Mouse (Mus musculus) heart, embryonic 11.5 days (tissue): ENCODE measurements around the gene Ttc7. TPM values are rescaled to one million over a fixed set of nuclear protein-coding genes. Genes with fewer than 3 reads are reported as not detected.
A peak's percentile ranks its signal among the peaks of the same experiment; 100 is the strongest.

Experiments used
- ATAC-seq: fragments of 200-750 bp; cut with Nextera tagmentation; replicated peaks from 2 replicates; pipeline ENCODE4 v1.8.0; 2017; ENCODE audit warnings: moderate library complexity; ENCODE audit not compliant: insufficient number of reproducible peaks, low FRiP score, low TSS enrichment
- H3K27ac ChIP-seq: fragments of 300-500 bp; sonication (generic); 2 replicates; pipeline ENCODE4 v1.5.1; 2014; ENCODE audit warnings: mild to moderate bottlenecking, low read depth, low read length
- H3K27me3 ChIP-seq: fragments of 300-500 bp; sonication (generic); 2 replicates; pipeline ENCODE4 v1.6.1; 2014; ENCODE audit warnings: mild to moderate bottlenecking, low read length, mixed read lengths; ENCODE audit not compliant: control insufficient read depth, insufficient read depth
- H3K36me3 ChIP-seq: fragments of 300-500 bp; sonication (generic); 2 replicates; pipeline ENCODE4 v1.6.1; 2014; ENCODE audit warnings: mild to moderate bottlenecking, low read length, moderate library complexity, mixed read lengths; ENCODE audit not compliant: control insufficient read depth, insufficient read depth
- H3K4me1 ChIP-seq: fragments of 300-500 bp; sonication (generic); 2 replicates; pipeline ENCODE4 v1.6.1; 2014; ENCODE audit warnings: low read length; ENCODE audit not compliant: control insufficient read depth, insufficient read depth
- H3K4me2 ChIP-seq: fragments of 300-500 bp; sonication (generic); 2 replicates; pipeline ENCODE4 v1.6.1; 2014; ENCODE audit warnings: mild to moderate bottlenecking, moderate library complexity
- H3K4me3 ChIP-seq: fragments of 300-500 bp; sonication (generic); 2 replicates; pipeline ENCODE4 v1.5.1; 2014; ENCODE audit warnings: low read depth, low read length
- H3K9ac ChIP-seq: fragments of 300-500 bp; sonication (generic); 2 replicates; pipeline ENCODE4 v1.6.1; 2014; ENCODE audit warnings: mild to moderate bottlenecking, low read depth, low read length, moderate library complexity
- H3K9me3 ChIP-seq: fragments of 300-500 bp; sonication (generic); replicated peaks from 2 replicates; pipeline ENCODE4 v1.6.1; 2016; ENCODE audit warnings: low read length; ENCODE audit not compliant: control insufficient read depth
- whole genome bisulfite sequencing: fragments of 180-500 bp; shearing (Covaris S2); extraction: QIAGEN DNeasy Blood & Tissue Kit; methylation state at CpG from one replicate; pipeline ENCODE4 v1.1.7; 2014; ENCODE audit not compliant: insufficient replicate concordance; 5-methylcytosine and 5-hydroxymethylcytosine counted together
- polyA plus RNA-seq: library from polyadenylated mRNA; unstranded; fragments of >200 nt; fragmentation: Nextera tagmentation; extraction: Ambion mirVana; gene quantifications from 2 replicates; pipeline ENCODE4 v1.2.1, GENCODE M21; 2014

The Ttc7 gene
- polyA plus RNA-seq, 1 experiment from 2014 or later: 1.9 TPM

- H3K27me3 ChIP-seq: no peaks in the 10 kb centered on the region
- H3K9ac ChIP-seq: no peak overlapping the region
- H3K4me1 ChIP-seq: peaks cover 23% of the 10 kb centered on the region
- H3K36me3 ChIP-seq: no peaks in the 10 kb centered on the region
- no peaks in the 10 kb centered on the region for H3K9me3 ChIP-seq
- no peak overlapping the region for H3K4me3 ChIP-seq
- H3K4me2 ChIP-seq: no peak overlapping the region
- no peak overlapping the region for H3K27ac ChIP-seq
- WGBS: 41% methylated on average over 1 of the region's 1 CpGs
- ATAC-seq: no peak
Measured at GRCm38 (mm10) chr17:87352898-87353225, 70.2 kb downstream of the Ttc7 start.

- no peak overlapping the region for H3K4me3 ChIP-seq
Measured at GRCm38 (mm10) chr17:87353745-87354320, 71.1 kb downstream of the Ttc7 start.

DNA sequence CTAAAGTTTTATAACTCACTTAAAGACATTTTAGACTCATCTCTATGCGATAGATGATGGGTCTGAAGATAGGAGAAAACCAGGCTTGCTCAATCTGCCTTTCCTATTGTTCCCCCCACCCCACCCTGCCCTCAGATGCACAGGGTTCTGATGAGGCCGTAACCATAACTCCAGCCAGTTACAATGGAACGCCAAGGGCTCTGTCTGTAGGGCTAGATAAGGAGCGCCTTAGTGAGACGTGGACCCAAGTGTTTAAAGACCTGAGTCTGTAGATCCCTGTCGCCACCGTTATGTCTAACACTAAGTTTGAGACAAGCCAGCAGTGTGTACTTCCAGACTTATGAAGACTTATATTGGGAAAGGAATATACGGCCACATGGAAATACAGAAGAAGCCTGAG is 72.8 kb downstream of the Ttc7 start:
- Histone ChIP-seq H3K27ac (no peak overlapping the region), H3K4me3 (no peak overlapping the region), H3K36me3 (no peaks in the 10 kb centered on the region), H3K4me2 (no peak overlapping the region), H3K9me3 (no peaks in the 10 kb centered on the region), H3K4me1 (peaks cover 20% of the 10 kb centered on the region), H3K9ac (no peak overlapping the region), H3K27me3 (no peaks in the 10 kb centered on the region)
- WGBS: 40% methylated on average over 8 of the region's 8 CpGs
- no peak for ATAC-seq

More at GRCm38 (mm10) chr17:87353745-87354320, 71.1 kb downstream of the Ttc7 start:
- WGBS: 84% methylated on average over 8 of the region's 8 CpGs
- Histone ChIP-seq H3K4me2 (no peak overlapping the region), H3K4me1 (peaks cover 23% of the 10 kb centered on the region), H3K9ac (no peak overlapping the region), H3K27ac (no peak overlapping the region), H3K27me3 (no peaks in the 10 kb centered on the region), H3K9me3 (no peaks in the 10 kb centered on the region), H3K36me3 (no peaks in the 10 kb centered on the region)
- ATAC-seq: no peak

DNA sequence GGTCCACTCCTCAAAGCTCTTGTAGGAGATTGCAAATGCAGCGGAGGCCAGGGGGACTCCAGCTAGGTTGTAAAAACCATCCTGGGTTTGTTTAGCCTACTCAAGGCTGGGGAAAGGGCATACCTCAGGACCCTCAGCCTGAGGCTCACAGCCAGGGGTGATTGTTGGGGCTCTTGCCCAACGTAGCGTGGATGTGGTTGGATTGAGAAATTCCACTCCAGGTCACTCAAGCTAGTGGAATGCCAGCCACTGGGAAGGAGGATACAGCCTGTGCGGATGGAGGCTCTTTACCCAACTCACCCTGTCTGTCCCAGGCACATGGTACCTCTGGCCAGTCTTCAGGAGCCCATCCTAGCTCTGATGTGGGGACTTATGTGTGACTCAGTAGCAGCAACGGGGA is 73.6 kb downstream of the Ttc7 start:
- H3K9ac ChIP-seq: no peak overlapping the region
- 84% methylated on average over 5 of the region's 5 CpGs for WGBS
- peaks cover 12% of the 10 kb centered on the region for H3K4me1 ChIP-seq
- ATAC-seq: no peak
- H3K36me3 ChIP-seq: no peaks in the 10 kb centered on the region
- no peak overlapping the region for H3K4me2 ChIP-seq
- H3K27me3 ChIP-seq: no peaks in the 10 kb centered on the region
- no peak overlapping the region for H3K4me3 ChIP-seq
- no peaks in the 10 kb centered on the region for H3K9me3 ChIP-seq
- no peak overlapping the region for H3K27ac ChIP-seq

DNA sequence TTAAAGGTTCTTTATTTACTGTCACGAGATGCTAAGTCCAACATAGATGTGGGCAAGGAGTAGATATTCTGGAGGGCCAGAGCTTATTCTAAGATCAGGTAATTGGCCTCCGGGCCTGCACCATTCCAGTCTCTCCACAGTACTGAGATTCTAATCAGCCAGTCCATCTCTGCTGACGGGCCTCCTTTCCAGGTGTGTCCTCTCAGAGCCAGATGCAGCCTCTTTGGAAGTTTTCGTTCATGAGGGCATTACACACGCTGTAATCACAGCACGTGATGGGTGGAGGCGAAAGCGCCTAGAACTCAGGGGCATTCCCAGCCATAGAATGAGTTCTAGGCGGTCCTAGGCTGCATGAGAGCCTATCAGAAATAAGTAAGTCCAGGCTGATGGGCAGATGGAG is 74.8 kb downstream of the Ttc7 start:
- H3K9me3 ChIP-seq: no peaks in the 10 kb centered on the region
- no peak for ATAC-seq
- no peak overlapping the region for H3K4me3 ChIP-seq
- no peaks in the 10 kb centered on the region for H3K27me3 ChIP-seq
- WGBS: 76% methylated on average over 9 of the region's 9 CpGs
- peaks cover 6% of the 10 kb centered on the region for H3K4me1 ChIP-seq
- H3K4me2 ChIP-seq: no peak overlapping the region
- no peaks in the 10 kb centered on the region for H3K36me3 ChIP-seq
- no peak overlapping the region for H3K9ac ChIP-seq
- H3K27ac ChIP-seq: no peak overlapping the region

DNA sequence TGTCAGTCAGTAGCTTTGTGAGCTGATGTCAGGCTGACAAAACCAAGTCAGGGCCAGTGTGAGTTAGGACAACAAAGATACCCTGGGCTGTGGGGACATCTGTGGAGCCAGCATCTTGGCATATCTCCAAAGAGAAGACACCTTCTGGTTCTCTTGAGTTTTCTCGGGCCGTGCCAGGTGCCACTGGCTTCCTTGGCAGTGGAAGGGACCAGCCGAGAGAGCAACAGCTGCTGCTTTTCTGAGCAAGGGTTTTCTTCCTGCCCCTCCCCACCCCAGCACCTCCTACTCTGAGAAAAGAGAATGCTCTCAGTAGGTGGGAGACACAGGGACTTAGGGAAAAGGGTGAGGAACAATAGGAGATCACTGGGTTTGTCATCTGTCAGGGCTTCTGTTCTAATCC is 78.4 kb downstream of the Ttc7 start:
- Histone ChIP-seq H3K27me3 (no peaks in the 10 kb centered on the region), H3K27ac (no peak overlapping the region), H3K4me2 (no peak overlapping the region), H3K4me1 (peaks cover 8% of the 10 kb centered on the region), H3K9me3 (no peaks in the 10 kb centered on the region), H3K36me3 (no peaks in the 10 kb centered on the region), H3K9ac (no peak overlapping the region), H3K4me3 (no peak overlapping the region)
- ATAC-seq: no peak
- WGBS: 68% methylated on average over 3 of the region's 3 CpGs

- Histone ChIP-seq H3K36me3 (no peaks in the 10 kb centered on the region), H3K9ac (no peak overlapping the region), H3K27me3 (no peaks in the 10 kb centered on the region), H3K4me2 (no peak overlapping the region), H3K4me1 (peaks cover 22% of the 10 kb centered on the region), H3K9me3 (no peaks in the 10 kb centered on the region), H3K4me3 (no peak overlapping the region), H3K27ac (no peak overlapping the region)
- no peak for ATAC-seq
- WGBS: 83% methylated on average over 15 of the region's 15 CpGs
Measured at GRCm38 (mm10) chr17:87364108-87364507, 81.4 kb downstream of the Ttc7 start.

GRCm38 (mm10) chr17:87365268-87365667 is 82.6 kb downstream of the Ttc7 start:
- no peak overlapping the region for H3K4me2 ChIP-seq
- no peak overlapping the region for H3K4me3 ChIP-seq
- no peak overlapping the region for H3K27ac ChIP-seq
- peak overlapping the region; percentile 8; the same call in 1 of the 2 replicates for H3K9ac ChIP-seq
- no peaks in the 10 kb centered on the region for H3K9me3 ChIP-seq
- H3K27me3 ChIP-seq: no peaks in the 10 kb centered on the region
- WGBS: 47% methylated on average over 8 of the region's 8 CpGs
- H3K4me1 ChIP-seq: peaks cover 27% of the 10 kb centered on the region
- no peak for ATAC-seq
- no peaks in the 10 kb centered on the region for H3K36me3 ChIP-seq

DNA sequence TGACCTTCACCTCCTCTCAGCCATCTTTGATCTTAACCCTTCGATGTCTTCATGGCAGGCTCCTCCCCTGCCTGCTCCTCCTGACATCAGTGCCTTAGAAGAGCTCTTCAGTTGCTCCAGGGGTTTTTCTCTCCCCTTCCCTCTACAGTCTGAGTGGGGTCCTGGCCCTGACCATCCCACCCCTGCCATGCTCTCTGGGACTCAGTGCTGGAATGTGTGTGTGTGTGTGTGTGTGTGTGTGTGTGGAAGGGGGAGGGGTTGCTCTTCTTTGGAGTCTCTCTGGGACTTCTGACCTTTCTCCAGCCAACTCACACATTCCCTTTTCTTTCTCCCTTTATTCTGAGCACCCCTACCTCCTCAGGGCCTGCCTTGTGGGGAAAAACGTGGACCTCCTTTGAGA is 83.8 kb downstream of the Ttc7 start:
- H3K4me3 ChIP-seq: no peak overlapping the region
- peaks cover 27% of the 10 kb centered on the region for H3K4me1 ChIP-seq
- H3K9ac ChIP-seq: no peak overlapping the region
- no peak for ATAC-seq
- H3K27ac ChIP-seq: no peak overlapping the region
- no peak overlapping the region for H3K4me2 ChIP-seq
- no peaks in the 10 kb centered on the region for H3K27me3 ChIP-seq
- no peaks in the 10 kb centered on the region for H3K9me3 ChIP-seq
- WGBS: 14% methylated on average over 2 of the region's 2 CpGs
- H3K36me3 ChIP-seq: no peaks in the 10 kb centered on the region
